Mouse (Mus musculus) cerebellum, adult 9-11 months (tissue): ENCODE results near the gene Adipor1.
"Not testable (repeated sequence)": the region's sequence is repeated elsewhere in the genome, so short reads cannot be mapped to it uniquely, and the experiment has no call there.

Source experiments
- DNase-seq: peaks from one replicate; pipeline ENCODE4 v3.0.0; 2022

The Adipor1 gene

GRCm38 (mm10) chr1:134419751-134420458, 4.7 kb downstream of the Adipor1 start:
- DNase-seq = no peak

- no peak for DNase-seq
These were observed 8.7 kb downstream of the Adipor1 start for GRCm38 (mm10) chr1:134423911-134424310.

GRCm38 (mm10) chr1:134426289-134426688, 11.1 kb downstream of the Adipor1 start:
- no peak for DNase-seq

- DNase-seq = no peak
These were observed 17.8 kb downstream of the Adipor1 start for GRCm38 (mm10) chr1:134433002-134433401.

- DNase-seq = no peak
These were observed 18.3 kb downstream of the Adipor1 start for GRCm38 (mm10) chr1:134433473-134433872.

- no peak for DNase-seq
These were observed 20.2 kb downstream of the Adipor1 start for GRCm38 (mm10) chr1:134435414-134435813.

- DNase-seq = no peak
These were observed 25.3 kb downstream of the Adipor1 start for GRCm38 (mm10) chr1:134440437-134440836.

- not testable (repeated sequence) for DNase-seq
These were observed 26.6 kb downstream of the Adipor1 start for GRCm38 (mm10) chr1:134441737-134442136.

GRCm38 (mm10) chr1:134442394-134442793, 27.2 kb downstream of the Adipor1 start:
- DNase-seq = no peak

- not testable (repeated sequence) for DNase-seq
These were observed 28.1 kb downstream of the Adipor1 start for GRCm38 (mm10) chr1:134443288-134443687.

GRCm38 (mm10) chr1:134445418-134445817, 30.2 kb downstream of the Adipor1 start:
- DNase-seq = no peak

- DNase-seq = not testable (repeated sequence)
These were observed 33.4 kb downstream of the Adipor1 start for GRCm38 (mm10) chr1:134448537-134448936.

GRCm38 (mm10) chr1:134450201-134450600, 35.0 kb downstream of the Adipor1 start:
- no peak for DNase-seq

- DNase-seq = peak; percentile 11
These were observed 35.8 kb downstream of the Adipor1 start for GRCm38 (mm10) chr1:134450986-134451385.

- peak; percentile 95 for DNase-seq
These were observed 40.0 kb downstream of the Adipor1 start, which contains the start of gene Klhl12 for GRCm38 (mm10) chr1:134454904-134455824. Gene Klhl12, plus strand, starts transcription at chr1:134455531.

GRCm38 (mm10) chr1:134456060-134456459, 40.9 kb downstream of the Adipor1 start:
- no peak for DNase-seq

GRCm38 (mm10) chr1:134458139-134458727, 43.1 kb downstream of the Adipor1 start:
- DNase-seq = no peak

- no peak for DNase-seq
These were observed 45.4 kb downstream of the Adipor1 start for GRCm38 (mm10) chr1:134460294-134461284.
